8 mouse cellular contexts compared by ENCODE assay signal in the genomic region with DNA sequence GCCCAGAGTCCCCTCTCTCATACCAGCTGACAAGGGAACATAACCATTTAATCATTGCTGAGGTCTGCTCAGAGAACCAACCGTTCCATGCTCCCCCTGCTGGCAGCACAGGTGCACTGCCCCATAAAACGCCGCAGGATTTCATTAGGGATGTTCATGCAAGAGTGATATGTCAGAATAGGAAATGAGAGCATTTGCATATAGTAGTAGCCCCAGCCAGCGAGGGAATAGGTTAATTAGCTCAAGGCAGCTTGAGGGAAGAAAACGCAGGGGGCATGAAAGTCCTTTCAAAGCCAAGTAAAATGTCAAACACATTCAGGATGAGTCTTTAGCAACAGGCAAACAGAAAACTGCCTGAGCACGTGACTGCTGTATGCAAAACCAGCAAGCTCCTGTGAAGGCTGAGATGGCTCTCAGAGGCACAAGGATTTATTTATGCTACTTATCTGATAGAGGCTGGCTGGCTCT.
DNase-seq lines count a peak whose midpoint lies in the region; ATAC-seq lines count a peak whose summit lies in the region.

No protein-coding gene starts in this region.

- peak; percentile 45 for DNase-seq in T-cell, adult 2 months (ENCODE audit: low spot score)
- peak; percentile 86 to 91 for DNase-seq in cerebellum, postnatal 36 days
- peak; percentile 80 for DNase-seq in gastrocnemius, postnatal 10 days
- DNase-seq in hindlimb bud, embryonic 11.5 days (ENCODE audit: extremely low spot score, low read depth, low spot score): peak; percentile 69
- DNase-seq in left cerebral cortex, adult 18-20 months (ENCODE audit: low spot score in 2 of 2): peak; percentile 83 to 86
- peak; percentile 92 to 94 for DNase-seq in right cerebral cortex, adult 2 months (ENCODE audit: low spot score in 2 of 2)
- DNase-seq in urinary bladder, postnatal 25 days (ENCODE audit: low spot score): peak; percentile 78

- peak; percentile 84 for ATAC-seq in megakaryocyte, adult 5-6 weeks (ENCODE audit: poor library complexity, severe bottlenecking)

Comparison
In these comparisons a context has a peak if more than half of its experiments do, and no peak if none do; other contexts are left out.
1. Peak in every context shown above with its lines: DNase-seq and ATAC-seq.